Mouse (Mus musculus) heart, adult 2 months (tissue): ENCODE data around the gene Fyttd1.

Experiments used
- CTCF ChIP-seq: fragments of 200-600 bp; IDR thresholded peaks from 2 replicates; pipeline ENCODE4 v1.8.1; 2022; ENCODE audit warnings: antibody characterized with exemption, mild to moderate bottlenecking, moderate library complexity
- POLR2A ChIP-seq: fragments of 200-500 bp; IDR thresholded peaks from 2 replicates; pipeline ENCODE4 v1.6.1; 2011; ENCODE audit warnings: mild to moderate bottlenecking, low read depth, low read length, control low read depth; ENCODE audit not compliant: insufficient read depth

GRCm38 (mm10) chr16:32953806-32954205 lies 76.5 kb downstream of the Fyttd1 start:
- TF ChIP-seq POLR2A (no peak), CTCF (no peak)
